Mouse (Mus musculus) hindbrain, embryonic 11.5 days (tissue): ENCODE results near the gene Naif1. TPM values are rescaled to one million over a fixed set of nuclear protein-coding genes. Genes with fewer than 3 reads are reported as not detected.

Experiments used
- ATAC-seq: fragments of 200-750 bp; cut with Nextera tagmentation; 2 replicates; pipeline ENCODE4 v1.8.0; 2017; ENCODE audit warnings: mild to moderate bottlenecking, moderate TSS enrichment, moderate library complexity; ENCODE audit not compliant: low FRiP score
- DNase-seq: peaks from one replicate; pipeline ENCODE4 v3.0.0-alpha.2; 2015; ENCODE audit warnings: low spot score
- H3K27ac ChIP-seq: fragments of 300-500 bp; sonication (generic); 2 replicates; pipeline ENCODE4 v1.5.1; 2014; ENCODE audit warnings: mild to moderate bottlenecking, low read depth, low read length
- H3K27me3 ChIP-seq: fragments of 300-500 bp; sonication (generic); 2 replicates; pipeline ENCODE4 v1.6.1; 2014; ENCODE audit warnings: mild to moderate bottlenecking, low read length, moderate library complexity, mixed read lengths; ENCODE audit not compliant: control insufficient read depth, insufficient read depth
- H3K36me3 ChIP-seq: fragments of 300-500 bp; sonication (generic); 2 replicates; pipeline ENCODE4 v1.6.1; 2014; ENCODE audit warnings: mild to moderate bottlenecking, low read length, moderate library complexity, mixed read lengths; ENCODE audit not compliant: control insufficient read depth, insufficient read depth
- H3K4me1 ChIP-seq: fragments of 300-500 bp; sonication (generic); replicated peaks from 2 replicates; pipeline ENCODE4 v1.6.1; 2014; ENCODE audit warnings: low read length, mixed read lengths; ENCODE audit not compliant: control insufficient read depth, insufficient read depth
- H3K4me2 ChIP-seq: fragments of 300-500 bp; sonication (generic); replicated peaks from 2 replicates; pipeline ENCODE4 v1.6.1; 2014; ENCODE audit warnings: mild to moderate bottlenecking, low read depth, low read length
- H3K4me3 ChIP-seq: fragments of 300-500 bp; sonication (generic); 2 replicates; pipeline ENCODE4 v1.5.1; 2014; ENCODE audit warnings: low read depth, low read length
- H3K9ac ChIP-seq: fragments of 300-500 bp; sonication (generic); 2 replicates; pipeline ENCODE4 v1.6.1; 2014; ENCODE audit warnings: low read depth, low read length
- H3K9me3 ChIP-seq: fragments of 300-500 bp; sonication (generic); 2 replicates; pipeline ENCODE4 v1.6.1; 2016; ENCODE audit warnings: low read length; ENCODE audit not compliant: control insufficient read depth
- WGBS: fragments of 180-500 bp; shearing (Covaris S2); extraction: QIAGEN DNeasy Blood & Tissue Kit; methylation state at CpG from one replicate; pipeline ENCODE4 v1.1.7; 2014; 5-methylcytosine and 5-hydroxymethylcytosine counted together
- polyA plus RNA-seq: library from polyadenylated mRNA; unstranded; fragments of >200 nt; fragmentation: Nextera tagmentation; extraction: Ambion mirVana; gene quantifications from 2 replicates; pipeline ENCODE4 v1.2.1, GENCODE M21; 2014

The Naif1 gene
- polyA plus RNA-seq, 1 experiment from 2014 or later: 6.0 TPM

DNA sequence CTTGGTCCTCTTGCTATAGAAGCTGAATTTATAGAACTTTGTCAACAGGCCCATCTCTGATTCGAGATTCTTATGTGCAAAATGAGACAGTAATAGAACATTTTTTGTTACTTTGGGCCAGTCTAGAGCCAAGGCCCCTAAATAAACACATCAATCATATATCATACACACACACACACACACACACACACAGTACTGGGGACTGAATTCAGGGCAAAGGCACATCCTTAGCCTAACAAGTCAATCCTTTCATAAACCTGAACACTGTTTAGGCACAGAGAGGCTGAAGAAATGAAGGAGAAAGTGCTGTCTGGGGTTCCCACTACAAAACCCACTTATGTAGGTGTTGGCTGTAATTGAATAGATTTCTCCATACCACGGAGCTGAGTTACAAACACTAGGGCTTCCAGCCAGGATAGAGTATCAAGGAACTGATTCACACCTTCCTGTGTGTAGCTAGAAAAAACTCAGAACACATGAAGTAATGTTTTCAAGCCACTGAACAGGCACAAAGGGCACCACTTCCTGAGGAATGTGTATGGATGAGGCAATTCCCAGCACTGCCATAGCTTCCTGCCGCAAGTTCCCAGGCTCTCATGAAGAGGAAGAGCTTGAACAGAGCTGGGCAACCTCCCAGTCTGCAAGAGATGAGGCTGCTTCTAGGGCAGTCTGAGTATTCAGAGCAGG, 13.4 kb upstream of the Naif1 start:
- ATAC-seq (no peak), DNase-seq (no peak)
- no peaks in the 10 kb centered on the region for H3K27me3 ChIP-seq
- no peaks in the 10 kb centered on the region; the same call in 1 of the 2 replicates for H3K4me1 ChIP-seq
- H3K9ac ChIP-seq: no peak overlapping the region
- H3K4me3 ChIP-seq: no peak overlapping the region
- no peak overlapping the region for H3K4me2 ChIP-seq
- 64% methylated on average over 3 of the region's 3 CpGs for WGBS
- H3K9me3 ChIP-seq: no peaks in the 10 kb centered on the region
- peak overlapping the region; percentile 7; the same call in 1 of the 2 replicates for H3K27ac ChIP-seq
- no peaks in the 10 kb centered on the region for H3K36me3 ChIP-seq

DNA sequence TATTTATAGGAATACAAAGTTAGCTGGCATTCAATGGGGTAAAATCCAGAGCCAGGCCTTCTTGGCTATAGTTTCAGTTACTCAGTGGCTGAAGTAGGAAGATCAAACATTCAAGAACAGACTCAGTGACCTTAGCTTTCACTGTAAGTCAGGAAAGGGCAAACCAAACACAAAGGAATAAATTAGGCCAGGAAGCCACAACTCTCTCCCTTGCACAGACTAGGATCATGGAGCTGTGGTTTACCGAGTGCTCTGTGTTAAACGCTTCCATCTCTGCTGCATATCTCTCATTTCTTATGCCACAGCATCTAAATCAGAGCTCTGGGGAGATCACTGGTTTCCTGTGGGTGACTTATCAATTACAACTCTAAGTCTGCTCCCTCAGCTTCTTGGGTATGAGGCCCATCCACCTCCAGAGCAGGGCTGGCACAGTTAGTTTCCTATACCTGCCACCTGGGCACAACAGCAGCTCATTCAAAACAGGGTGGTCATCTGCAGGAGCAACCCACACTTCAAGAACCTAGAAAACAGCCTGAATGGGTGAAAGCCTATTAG, 12.6 kb upstream of the Naif1 start:
- H3K36me3 ChIP-seq: no peaks in the 10 kb centered on the region
- H3K4me3 ChIP-seq: no peak overlapping the region
- H3K9me3 ChIP-seq: no peaks in the 10 kb centered on the region
- DNase-seq: no peak
- no peak overlapping the region for H3K9ac ChIP-seq
- no peak overlapping the region for H3K4me2 ChIP-seq
- H3K27ac ChIP-seq: 0 out of 2 replicates have a peak overlapping the region, but pooled peaks have one; percentile 7
- WGBS: 67% methylated on average over 2 of the region's 2 CpGs
- H3K4me1 ChIP-seq: no peaks in the 10 kb centered on the region; the same call in 1 of the 2 replicates
- H3K27me3 ChIP-seq: no peaks in the 10 kb centered on the region
- no peak for ATAC-seq

DNA sequence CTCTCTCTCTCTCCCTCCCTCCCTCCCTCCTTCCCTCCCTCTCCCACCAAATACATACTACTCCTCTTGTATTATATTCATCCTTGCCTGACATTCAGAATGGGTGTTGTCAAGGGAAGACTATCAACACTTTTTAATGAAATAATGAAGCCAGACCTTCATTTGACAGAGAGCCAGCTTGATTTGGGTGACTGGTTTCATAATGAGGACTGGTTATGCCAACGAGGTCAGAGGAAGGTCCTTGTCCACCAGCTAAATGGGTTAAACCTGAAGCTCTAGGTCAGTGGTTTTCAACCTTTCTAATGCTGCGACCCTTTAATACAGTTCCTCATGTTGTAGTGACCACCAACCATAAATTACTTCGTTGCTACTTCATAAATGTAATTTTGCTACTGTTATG, 11.5 kb upstream of the Naif1 start:
- Histone ChIP-seq H3K9me3 (no peaks in the 10 kb centered on the region), H3K27ac (no peak overlapping the region), H3K27me3 (no peaks in the 10 kb centered on the region), H3K4me3 (no peak overlapping the region), H3K4me2 (no peak overlapping the region), H3K4me1 (no peaks in the 10 kb centered on the region; the same call in 1 of the 2 replicates), H3K9ac (no peak overlapping the region), H3K36me3 (no peaks in the 10 kb centered on the region)
- 85% methylated on average over 3 of the region's 3 CpGs for WGBS
- DNase-seq: no peak
- no peak for ATAC-seq

DNA sequence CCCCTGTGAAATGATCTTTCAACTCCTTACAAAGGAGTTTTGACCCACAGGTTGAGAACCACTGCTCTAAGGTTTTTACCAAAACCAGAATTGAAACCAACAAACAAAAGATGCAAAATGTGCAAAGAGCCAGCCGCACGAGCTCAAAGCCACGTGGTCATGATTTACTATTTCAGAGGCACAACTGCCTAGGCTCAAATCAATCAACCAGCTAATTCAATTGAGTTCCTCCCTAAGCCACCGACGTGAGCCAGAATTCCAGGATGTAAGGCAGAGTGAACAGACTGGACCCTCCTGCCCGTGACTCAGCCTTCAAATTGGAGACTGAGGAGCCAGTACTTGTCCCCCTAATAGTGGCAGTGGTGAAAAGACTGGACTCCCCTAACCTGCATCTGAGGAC, 11.1 kb upstream of the Naif1 start:
- Histone ChIP-seq H3K9ac (no peak overlapping the region), H3K9me3 (no peaks in the 10 kb centered on the region), H3K4me1 (no peaks in the 10 kb centered on the region; the same call in 1 of the 2 replicates), H3K4me2 (no peak overlapping the region), H3K27me3 (no peaks in the 10 kb centered on the region), H3K36me3 (no peaks in the 10 kb centered on the region), H3K4me3 (no peak overlapping the region), H3K27ac (no peak overlapping the region)
- ATAC-seq (no peak), DNase-seq (no peak)
- WGBS: 50% methylated on average over 6 of the region's 6 CpGs

DNA sequence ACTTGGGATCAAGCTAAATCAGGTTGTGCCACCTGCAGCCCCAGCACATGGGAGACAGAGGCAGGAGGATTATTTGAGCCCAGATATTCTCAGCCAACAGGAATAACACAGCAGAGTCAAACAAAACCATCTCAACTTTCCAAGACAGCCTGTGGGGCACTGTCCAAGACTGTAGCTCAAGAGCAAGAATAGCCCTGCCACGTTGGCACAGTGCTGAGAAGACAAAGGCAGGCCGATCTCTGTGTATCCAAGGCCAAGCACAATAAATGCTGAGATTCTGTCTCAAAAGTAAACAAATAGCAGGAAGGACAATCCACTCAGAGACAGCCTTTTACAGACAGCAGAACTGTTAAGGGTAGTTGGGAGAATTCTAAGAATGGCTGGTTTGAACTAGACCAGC, 10.1 kb upstream of the Naif1 start:
- DNase-seq (no peak), ATAC-seq (no peak)
- no peak overlapping the region for H3K4me2 ChIP-seq
- 76% methylated on average over 2 of the region's 2 CpGs for WGBS
- H3K36me3 ChIP-seq: no peaks in the 10 kb centered on the region
- no peaks in the 10 kb centered on the region; the same call in 1 of the 2 replicates for H3K4me1 ChIP-seq
- H3K9ac ChIP-seq: no peak overlapping the region
- H3K9me3 ChIP-seq: no peaks in the 10 kb centered on the region
- no peak overlapping the region for H3K4me3 ChIP-seq
- H3K27ac ChIP-seq: no peak overlapping the region
- H3K27me3 ChIP-seq: no peaks in the 10 kb centered on the region

DNA sequence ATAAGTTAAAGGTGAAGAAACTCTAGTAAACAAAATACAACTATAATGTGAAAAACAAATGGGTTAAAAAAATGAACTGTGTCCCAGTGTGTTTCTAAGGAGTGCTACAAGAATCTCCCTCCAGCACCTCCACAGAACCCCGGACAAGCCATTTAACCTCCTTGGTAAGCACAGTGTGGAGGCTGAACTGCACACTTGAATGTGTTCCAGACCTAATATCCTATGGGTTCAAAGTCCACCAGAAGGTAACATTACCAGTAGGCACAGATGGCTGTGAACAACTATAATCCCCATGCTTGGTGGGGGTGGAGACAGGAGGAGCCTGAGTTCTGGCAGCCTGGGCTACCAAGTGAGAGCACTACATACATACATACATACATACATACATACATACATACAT, 9.6 kb upstream of the Naif1 start:
- H3K27ac ChIP-seq: no peak overlapping the region
- ATAC-seq: no peak
- WGBS: 96% methylated on average over 1 of the region's 1 CpGs
- no peaks in the 10 kb centered on the region for H3K36me3 ChIP-seq
- no peak for DNase-seq
- no peak overlapping the region for H3K4me3 ChIP-seq
- no peaks in the 10 kb centered on the region for H3K9me3 ChIP-seq
- H3K27me3 ChIP-seq: no peaks in the 10 kb centered on the region
- no peaks in the 10 kb centered on the region; the same call in 1 of the 2 replicates for H3K4me1 ChIP-seq
- H3K4me2 ChIP-seq: no peak overlapping the region
- no peak overlapping the region for H3K9ac ChIP-seq

DNA sequence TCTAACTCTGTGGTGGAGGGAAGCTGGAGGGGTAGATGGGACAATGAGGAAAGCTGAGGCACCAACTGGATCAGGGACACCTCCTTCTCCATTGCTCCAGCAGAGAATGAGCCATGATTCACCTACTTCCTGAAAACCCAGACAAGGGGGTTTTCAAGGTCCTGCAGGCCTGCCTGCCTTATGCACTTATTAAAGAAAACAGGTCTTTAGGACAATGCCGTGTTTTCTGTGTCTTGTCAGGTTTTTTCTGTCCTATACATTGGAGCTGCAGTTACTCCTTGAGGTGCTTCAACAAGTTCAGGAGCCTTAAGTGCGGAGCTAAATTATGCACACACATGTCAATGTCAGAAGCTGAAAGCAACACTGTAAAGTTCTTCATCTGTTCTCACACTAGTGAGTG, 8.7 kb upstream of the Naif1 start:
- 96% methylated on average over 2 of the region's 2 CpGs for WGBS
- ATAC-seq (no peak), DNase-seq (no peak)

DNA sequence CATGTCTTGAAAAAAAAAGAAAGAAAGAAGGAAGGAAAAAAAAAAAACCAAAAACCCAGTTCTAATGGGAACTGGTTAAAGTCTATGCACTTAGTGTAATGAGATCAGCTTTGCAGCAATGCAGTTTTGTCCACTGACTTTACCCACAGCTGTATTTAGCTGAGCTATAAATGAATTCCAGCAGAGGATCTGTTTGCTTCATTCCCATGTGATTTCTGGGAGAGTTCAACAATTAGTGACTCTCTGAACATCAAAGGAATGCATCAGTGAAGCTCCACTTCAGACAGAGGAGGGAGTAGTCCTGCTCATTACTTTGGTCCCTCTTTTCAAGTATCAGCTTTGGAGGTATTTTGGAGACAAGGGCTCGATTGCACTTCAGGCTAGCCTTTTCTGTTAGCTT, 4.7 kb upstream of the Naif1 start:
- H3K9me3 ChIP-seq: no peaks in the 10 kb centered on the region
- H3K9ac ChIP-seq: no peak overlapping the region
- 80% methylated on average over 1 of the region's 1 CpGs for WGBS
- H3K4me1 ChIP-seq: no peaks in the 10 kb centered on the region
- H3K4me3 ChIP-seq: no peak overlapping the region
- DNase-seq (no peak), ATAC-seq (no peak)
- no peaks in the 10 kb centered on the region for H3K27me3 ChIP-seq
- H3K36me3 ChIP-seq: no peaks in the 10 kb centered on the region
- no peak overlapping the region for H3K4me2 ChIP-seq
- no peak overlapping the region for H3K27ac ChIP-seq

More for the DNA sequence above, 8.7 kb upstream of the Naif1 start:
- H3K9ac ChIP-seq: no peak overlapping the region
- H3K4me3 ChIP-seq: no peak overlapping the region
- no peaks in the 10 kb centered on the region for H3K36me3 ChIP-seq
- H3K27me3 ChIP-seq: no peaks in the 10 kb centered on the region
- H3K4me1 ChIP-seq: no peaks in the 10 kb centered on the region; the same call in 1 of the 2 replicates
- no peak overlapping the region for H3K27ac ChIP-seq
- no peaks in the 10 kb centered on the region for H3K9me3 ChIP-seq
- H3K4me2 ChIP-seq: no peak overlapping the region
